Mouse (Mus musculus) spleen, adult 12 weeks (tissue): Measurements from ENCODE around the gene Ctdsp2.

Experiments
- DNase-seq: peaks from one replicate; pipeline ENCODE4 v3.0.0; 2022; ENCODE audit warnings: low spot score

Gene Ctdsp2

GRCm38 (mm10) chr10:126962966-126963330 lies 15.6 kb upstream of the Ctdsp2 start:
- no peak for DNase-seq

GRCm38 (mm10) chr10:126963821-126964220 lies 14.7 kb upstream of the Ctdsp2 start:
- DNase-seq = no peak

DNA sequence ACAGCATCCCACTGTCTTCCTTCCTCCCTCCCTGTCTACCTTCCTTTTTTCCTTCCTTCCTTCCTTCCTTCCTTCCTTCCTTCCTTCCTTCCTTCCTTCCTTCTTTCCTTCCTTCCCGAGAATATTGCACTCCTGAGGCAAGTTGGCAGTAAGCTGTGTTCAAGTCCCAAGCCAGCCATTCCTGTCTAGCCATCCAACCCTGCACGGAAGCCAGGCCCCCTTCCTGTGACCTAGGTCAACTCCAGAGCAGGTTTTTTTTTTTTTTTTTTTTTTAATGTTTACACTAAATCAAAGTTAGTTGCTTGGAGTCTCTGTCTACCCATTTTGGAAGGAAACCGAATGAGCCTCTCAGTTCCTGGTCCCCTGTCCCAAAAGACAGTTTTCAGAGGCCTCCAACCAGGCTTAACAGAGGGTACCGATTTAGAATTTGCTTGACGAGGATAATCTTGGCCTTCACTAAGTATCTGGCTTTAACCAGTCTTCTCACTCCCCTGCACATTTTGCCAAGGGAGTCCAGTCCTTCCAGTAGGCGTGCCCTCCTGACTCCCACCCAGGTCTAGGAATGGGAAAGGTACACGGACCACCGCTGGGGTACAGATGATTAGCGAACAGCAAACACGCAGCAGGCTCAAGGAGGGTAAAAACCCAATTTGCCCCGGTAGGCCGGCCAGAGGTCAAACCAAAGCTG lies 7.0 kb upstream of the Ctdsp2 start:
- no peak for DNase-seq

GRCm38 (mm10) chr10:126972051-126972725 lies 6.3 kb upstream of the Ctdsp2 start:
- no peak for DNase-seq

DNA sequence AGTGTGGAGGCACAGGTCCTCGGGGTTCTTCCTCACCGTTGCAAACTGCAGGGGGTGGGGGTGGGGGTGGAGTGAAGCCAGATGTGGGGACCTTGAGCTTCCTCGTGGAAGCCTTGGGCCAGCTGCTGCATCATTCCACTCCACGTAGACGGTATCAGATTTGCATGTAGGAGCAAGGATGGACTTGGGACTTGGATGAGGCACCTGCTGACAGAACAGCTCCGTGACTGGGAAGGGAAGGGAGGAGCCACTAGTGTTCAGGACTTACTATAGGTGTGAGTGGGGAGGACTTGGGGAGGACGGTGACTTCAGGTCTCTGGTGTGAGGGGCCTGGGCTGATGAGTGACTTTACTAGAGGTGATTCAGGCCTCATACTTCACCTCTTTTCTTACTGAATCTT lies 5.5 kb upstream of the Ctdsp2 start:
- no peak for DNase-seq

DNA sequence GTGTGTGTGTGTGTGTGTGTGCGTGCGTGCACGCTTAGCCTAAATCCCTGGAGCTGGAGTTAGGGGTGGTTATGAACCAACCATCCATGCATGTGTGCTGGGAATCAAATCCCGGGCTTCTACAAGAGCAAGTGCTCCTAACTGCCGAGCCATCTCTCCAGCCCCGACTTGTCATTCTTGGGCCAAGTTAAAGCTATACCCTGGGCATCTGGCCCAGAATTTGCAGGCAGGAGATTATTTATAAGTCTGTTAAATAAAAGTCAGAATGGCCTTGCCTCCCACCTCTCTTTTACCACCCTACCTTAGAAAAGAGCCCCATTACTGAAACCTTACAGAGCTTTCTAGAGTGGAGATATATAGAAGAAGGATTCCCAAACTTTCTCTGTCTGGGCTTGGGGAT lies 2.8 kb upstream of the Ctdsp2 start:
- DNase-seq = no peak

DNA sequence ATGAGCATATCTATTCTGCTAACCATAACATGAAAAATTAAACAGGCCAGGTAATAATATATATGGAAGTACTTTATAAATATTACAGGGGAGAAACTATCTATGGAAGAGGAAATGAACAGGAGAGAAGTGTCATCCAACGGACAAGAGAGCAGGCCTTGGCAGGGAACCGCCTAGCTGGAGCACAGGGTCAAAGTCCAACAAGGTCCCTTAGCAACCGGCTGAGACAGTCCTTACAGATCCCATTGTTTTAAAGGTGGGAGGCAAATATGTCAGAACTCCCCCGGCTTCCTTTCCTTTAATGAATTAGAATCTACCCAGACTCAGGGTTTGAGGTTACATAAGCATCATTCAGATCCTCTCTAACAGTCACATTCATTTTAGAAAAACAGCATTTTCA lies 1.4 kb upstream of the Ctdsp2 start:
- DNase-seq = no peak

DNA sequence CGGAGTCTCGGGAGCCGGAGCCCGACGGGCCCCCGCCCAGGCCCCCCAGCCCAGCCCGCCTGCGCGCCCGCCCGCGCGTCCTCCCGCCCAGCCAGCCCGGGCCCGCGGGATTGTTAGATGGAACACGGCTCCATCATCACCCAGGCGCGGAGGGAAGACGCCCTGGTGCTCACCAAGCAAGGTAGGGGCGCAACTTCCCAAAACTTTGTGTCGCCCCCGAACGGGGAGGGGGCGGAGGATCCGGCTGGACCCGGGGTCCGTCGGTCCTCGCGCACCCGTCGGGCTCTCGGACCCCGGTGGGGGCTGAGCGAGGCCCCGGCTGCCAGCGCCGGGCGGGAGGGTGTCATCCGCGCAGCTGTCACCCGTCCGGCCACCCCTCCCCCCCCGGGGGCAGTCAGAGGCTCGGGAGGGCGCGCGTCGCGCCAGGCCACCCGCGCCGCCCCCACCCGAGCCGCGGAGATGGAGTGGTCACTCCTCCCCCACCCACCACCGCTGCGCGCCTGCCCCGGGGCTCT lies 661 bp downstream of the Ctdsp2 start:
- DNase-seq = peak; percentile 19

- DNase-seq = no peak
Observed at GRCm38 (mm10) chr10:126979636-126980151, 1.2 kb downstream of the Ctdsp2 start.

GRCm38 (mm10) chr10:126980221-126980932 lies 1.9 kb downstream of the Ctdsp2 start:
- DNase-seq = no peak

GRCm38 (mm10) chr10:126980933-126981530 lies 2.5 kb downstream of the Ctdsp2 start:
- DNase-seq = no peak

GRCm38 (mm10) chr10:126981746-126982145 lies 3.2 kb downstream of the Ctdsp2 start:
- DNase-seq = no peak

DNA sequence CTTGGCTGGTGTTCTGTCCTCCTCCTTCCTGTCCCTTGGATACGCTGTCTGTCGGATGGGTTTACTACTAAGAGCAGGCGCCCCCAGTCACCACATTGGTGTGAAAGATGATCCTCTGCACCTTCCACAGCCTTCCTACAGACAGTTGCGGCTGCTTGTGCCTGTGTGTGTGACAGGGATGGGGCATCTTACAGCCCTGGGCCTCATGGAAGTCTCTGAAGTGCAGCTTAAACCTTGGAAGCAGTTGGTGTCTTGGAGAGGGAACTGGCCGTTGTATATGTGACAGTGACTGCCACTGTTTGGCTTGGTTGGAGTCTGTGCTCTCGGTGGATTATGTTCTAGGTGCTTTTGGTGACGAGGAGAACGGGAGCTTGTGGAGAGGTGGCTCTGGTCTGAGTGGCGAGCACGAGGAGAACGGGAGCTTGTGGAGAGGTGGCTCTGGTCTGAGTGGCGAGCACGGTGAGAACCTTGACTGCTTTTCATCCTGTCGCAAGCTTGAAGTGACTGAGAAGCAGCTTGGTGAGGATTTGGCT lies 4.7 kb downstream of the Ctdsp2 start:
- DNase-seq = no peak

- no peak for DNase-seq
Observed at GRCm38 (mm10) chr10:126984189-126985004, 5.9 kb downstream of the Ctdsp2 start.

GRCm38 (mm10) chr10:126985127-126985526 lies 6.6 kb downstream of the Ctdsp2 start:
- no peak for DNase-seq

GRCm38 (mm10) chr10:126985579-126985978 lies 7.1 kb downstream of the Ctdsp2 start:
- DNase-seq = no peak

- DNase-seq = no peak
Observed at GRCm38 (mm10) chr10:126986541-126986961, 8.0 kb downstream of the Ctdsp2 start.

- no peak for DNase-seq
Observed at GRCm38 (mm10) chr10:126987183-126988118, 8.9 kb downstream of the Ctdsp2 start.

DNA sequence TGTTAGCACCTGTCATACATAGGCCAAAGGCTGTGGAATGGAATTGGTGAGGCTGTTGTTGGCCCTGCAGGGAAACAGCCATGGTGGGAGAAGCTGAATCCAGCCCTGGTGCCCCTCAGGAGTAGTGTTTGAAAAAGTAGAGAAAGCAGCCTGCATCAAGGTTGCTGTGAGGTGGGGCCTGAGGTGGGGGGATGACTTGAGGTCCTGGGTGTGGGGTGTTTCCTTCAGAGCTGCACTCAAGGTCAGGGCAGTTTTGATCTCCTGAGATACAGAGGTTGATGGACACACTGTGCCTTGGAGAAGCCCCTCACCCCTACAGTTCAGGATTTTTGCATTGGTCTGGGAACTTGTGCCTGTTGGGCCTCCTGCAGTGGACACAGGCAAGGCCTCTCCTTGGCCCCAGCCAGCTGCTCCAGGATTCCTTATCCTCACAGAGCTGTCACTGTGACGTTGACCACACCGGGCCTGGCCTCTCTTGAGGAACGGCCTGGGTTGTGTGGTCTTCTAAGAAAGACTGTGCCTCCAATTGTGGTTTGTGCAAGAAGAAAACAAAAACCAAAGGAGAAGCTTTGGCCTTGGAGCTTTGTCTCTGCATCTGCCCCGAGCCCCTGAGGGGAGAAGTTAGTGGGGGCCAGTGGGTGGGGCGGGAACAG lies 10.1 kb downstream of the Ctdsp2 start:
- DNase-seq = no peak
